Mouse (Mus musculus): ENCODE measurements at regions not wholly inside any gene's neighbourhood (a gene's known extent, or its start where the extent isn't known, plus 50 kb on each side); places are given as distances from the start of the nearest gene placed in this dataset.

DNA sequence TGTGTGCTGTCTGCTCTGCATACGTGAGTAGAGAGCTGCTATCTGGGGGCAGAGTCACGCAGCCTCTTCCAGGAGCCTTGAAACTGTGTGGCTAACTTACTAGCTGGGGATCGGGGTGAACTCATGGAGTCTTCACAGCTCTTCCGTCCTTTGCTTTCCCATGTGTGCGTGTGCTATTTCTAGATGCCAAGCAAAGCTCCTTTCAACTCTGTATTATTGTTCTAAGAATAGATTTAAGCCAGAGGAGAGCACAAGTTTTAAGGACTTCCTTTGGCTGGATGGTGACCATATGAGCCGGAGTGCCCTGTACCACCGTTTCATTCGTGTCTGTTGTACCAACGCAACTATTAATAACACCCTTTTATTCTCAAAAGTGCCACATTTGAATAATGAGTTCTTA, 254.0 kb downstream of the Gm12728 start:
- TF ChIP-seq CTCF (IDR thresholded peaks at IDR 0.05) (no peak), POLR2A (IDR thresholded peaks at IDR 0.05; ENCODE audit: insufficient read depth, low read depth, low read length) (no peak)
